Mouse (Mus musculus) layer of hippocampus, adult 6 months (tissue): ENCODE results near the gene Gm13089. TPM values are rescaled to one million over a fixed set of nuclear protein-coding genes. Genes with fewer than 3 reads are reported as not detected.

Source experiments
- long read RNA-seq, 2 experiments: library from polyadenylated mRNA; unstranded; transcript quantifications; one replicate each; pipeline ENCODE4 v2.0.0; 2019 to 2020
- polyA plus RNA-seq: library from polyadenylated mRNA; unstranded; fragments of <200 nt; fragmentation: Nextera tagmentation; gene quantifications from 2 replicates; pipeline ENCODE4 v1.2.3, GENCODE M21; 2021

Gene Gm13089
- not detected in 2 replicates for polyA plus RNA-seq
- long read RNA-seq, experiment 1: 0 reads
- long read RNA-seq, experiment 2: 0 reads

DNA sequence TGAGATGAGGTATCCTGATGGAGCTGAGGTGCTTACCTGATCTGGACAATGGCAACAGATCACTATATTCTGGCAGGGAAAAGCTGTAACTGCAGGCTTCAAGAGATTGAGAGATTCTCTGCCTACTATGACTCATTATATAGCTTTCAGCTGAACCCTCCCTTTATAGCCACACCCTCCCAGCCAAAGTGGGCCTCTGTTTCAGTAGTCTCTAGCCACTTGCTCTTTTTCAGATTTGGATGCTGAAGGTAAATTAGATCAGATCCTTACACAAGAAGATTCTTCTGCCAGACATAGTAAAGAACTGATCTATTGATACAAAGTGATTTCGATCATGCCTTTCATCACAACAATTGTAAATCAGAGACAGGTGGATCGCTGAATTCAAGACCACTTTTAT, at the start of gene Gm13089:
Gm13089 (minus strand) TSS at position 101 of the 400 bp plus-strand sequence.

GRCm38 (mm10) chr4:143719155-143719554, 16.6 kb upstream of the Gm13089 start, which contains the start of gene Gm13078:
TSS of gene Gm13078 (plus strand) at chr4:143719455.

DNA sequence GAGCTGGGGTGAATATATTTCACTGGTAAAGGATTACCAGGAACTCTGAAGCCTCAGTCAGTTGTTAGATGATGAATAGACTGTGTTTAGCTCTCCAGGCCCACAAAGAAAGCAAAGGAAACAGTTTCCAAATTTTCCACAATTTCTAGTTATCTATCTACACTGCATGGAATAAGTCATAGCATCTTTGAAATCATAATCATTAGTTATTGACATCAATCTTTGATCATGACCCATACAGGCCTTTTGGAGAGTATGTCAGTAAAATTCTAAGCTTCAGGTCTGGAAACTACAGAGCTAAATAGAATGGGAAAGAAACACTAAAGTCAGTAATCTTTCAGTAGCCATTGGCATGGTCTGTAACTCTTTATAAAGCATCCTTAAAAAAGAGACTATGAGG, 45.4 kb downstream of the Gm13089 start, which contains the start of gene Gm13088:
Gm13088 (minus strand) TSS at position 101 of the 400 bp plus-strand sequence.

Other genes with a start within 250 kb of the Gm13089 start
- not detected in 2 replicates for gene Gm13043, start 191.4 kb downstream of the Gm13089 start, polyA plus RNA-seq
- not detected in 2 replicates for gene Gm13040, start 166.8 kb downstream of the Gm13089 start, polyA plus RNA-seq
- not detected in 2 replicates for gene BC080695, start 151.0 kb downstream of the Gm13089 start, polyA plus RNA-seq
- not detected in 2 replicates for gene Gm13057, start 151.0 kb downstream of the Gm13089 start, polyA plus RNA-seq
- not detected in 2 replicates for gene Gm13083, start 87.7 kb downstream of the Gm13089 start, polyA plus RNA-seq
- gene Gm13088, start 45.5 kb downstream of the Gm13089 start, polyA plus RNA-seq: not detected in 2 replicates
- gene Gm13078, start 16.7 kb upstream of the Gm13089 start, polyA plus RNA-seq: not detected in 2 replicates
- not detected in 2 replicates for gene Gm13023, start 86.6 kb upstream of the Gm13089 start, polyA plus RNA-seq
- gene Gm13084, start 113.4 kb upstream of the Gm13089 start, polyA plus RNA-seq: not detected in 2 replicates
- not detected in 2 replicates for gene Gm13103, start 143.8 kb upstream of the Gm13089 start, polyA plus RNA-seq
- not detected in 2 replicates for gene Pramef6, start 197.7 kb upstream of the Gm13089 start, polyA plus RNA-seq
- gene Pramef25, start 248.3 kb upstream of the Gm13089 start, polyA plus RNA-seq: not detected in 2 replicates